Mouse (Mus musculus) heart, embryonic 16.5 days (tissue): ENCODE data around the gene Sft2d1. TPM values are rescaled to one million over a fixed set of nuclear protein-coding genes. Genes with fewer than 3 reads are reported as not detected.
"Not testable (repeated sequence)": the region's sequence is repeated elsewhere in the genome, so short reads cannot be mapped to it uniquely, and the experiment has no call there.

Experiments used
- ATAC-seq: fragments of 200-750 bp; cut with Nextera tagmentation; replicated peaks from 2 replicates; pipeline ENCODE4 v1.8.0; 2017; ENCODE audit warnings: moderate number of reproducible peaks; ENCODE audit not compliant: insufficient read depth, low FRiP score; ENCODE audit errors: extremely low read depth
- H3K27ac ChIP-seq: fragments of 300-500 bp; sonication (generic); 2 replicates; pipeline ENCODE4 v1.5.1; 2014; ENCODE audit warnings: mild to moderate bottlenecking, low read length, control low read depth, moderate library complexity
- H3K27me3 ChIP-seq: fragments of 300-500 bp; sonication (generic); 2 replicates; pipeline ENCODE4 v1.6.1; 2014; ENCODE audit warnings: low read length, mixed read lengths; ENCODE audit not compliant: control insufficient read depth, insufficient read depth
- H3K36me3 ChIP-seq: fragments of 300-500 bp; sonication (generic); 2 replicates; pipeline ENCODE4 v1.6.1; 2014; ENCODE audit not compliant: control insufficient read depth, insufficient read depth
- H3K4me1 ChIP-seq: fragments of 300-500 bp; sonication (generic); 2 replicates; pipeline ENCODE4 v1.6.1; 2014; ENCODE audit warnings: low read length, mixed read lengths; ENCODE audit not compliant: control insufficient read depth, insufficient read depth
- H3K4me2 ChIP-seq: fragments of 300-500 bp; sonication (generic); 2 replicates; pipeline ENCODE4 v1.6.1; 2014; ENCODE audit warnings: low read depth, mild to moderate bottlenecking, control low read depth, low read length
- H3K4me3 ChIP-seq: fragments of 300-500 bp; sonication (generic); 2 replicates; pipeline ENCODE4 v1.5.1; 2014; ENCODE audit warnings: mild to moderate bottlenecking, control low read depth, low read length
- H3K9ac ChIP-seq: fragments of 300-500 bp; sonication (generic); 2 replicates; pipeline ENCODE4 v1.6.1; 2014; ENCODE audit warnings: low read length, control low read depth
- H3K9me3 ChIP-seq: fragments of 300-500 bp; sonication (generic); replicated peaks from 2 replicates; pipeline ENCODE4 v1.6.1; 2016; ENCODE audit warnings: low read length; ENCODE audit not compliant: control insufficient read depth
- WGBS: fragments of 180-500 bp; shearing (Covaris S2); extraction: QIAGEN DNeasy Blood & Tissue Kit; methylation state at CpG from one replicate; pipeline ENCODE4 v1.1.7; 2014; 5-methylcytosine and 5-hydroxymethylcytosine counted together
- polyA plus RNA-seq: library from polyadenylated mRNA; unstranded; fragments of >200 nt; fragmentation: Nextera tagmentation; extraction: Ambion mirVana; gene quantifications from 2 replicates; pipeline ENCODE4 v1.2.1, GENCODE M21; 2015

Gene Sft2d1
- polyA plus RNA-seq, 1 experiment from 2014 or later: 53.6 TPM

DNA sequence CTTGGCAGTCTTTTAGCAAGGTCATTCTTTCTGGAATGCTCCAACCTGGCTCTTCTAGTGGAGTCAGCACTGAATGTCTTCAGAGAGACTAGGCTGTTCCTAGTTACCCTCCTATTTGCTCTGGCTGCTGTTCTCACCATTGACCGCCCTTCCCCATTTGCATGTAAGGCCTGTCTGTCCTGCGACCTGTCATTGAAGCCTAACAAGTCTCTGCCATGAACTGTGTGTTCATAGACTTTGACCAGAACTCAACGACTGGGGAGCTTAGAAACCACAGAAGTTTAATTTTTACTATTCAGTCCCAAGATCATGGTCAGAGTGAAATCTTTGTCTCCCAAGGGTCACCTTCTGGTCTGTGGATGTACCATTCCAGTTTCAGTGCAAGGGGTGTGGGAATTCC is 3.1 kb downstream of the Sft2d1 start:
- Histone ChIP-seq H3K4me2 (no peak overlapping the region), H3K4me3 (no peak overlapping the region), H3K36me3 (no peaks in the 10 kb centered on the region), H3K27me3 (no peaks in the 10 kb centered on the region), H3K9me3 (no peaks in the 10 kb centered on the region), H3K4me1 (peaks cover 3% of the 10 kb centered on the region), H3K27ac (no peak overlapping the region), H3K9ac (no peak overlapping the region)
- no peak for ATAC-seq
- WGBS: 91% methylated on average over 3 of the region's 3 CpGs

- H3K4me1 ChIP-seq: peaks cover 3% of the 10 kb centered on the region
- 65% methylated on average over 1 of the region's 1 CpGs for WGBS
- H3K4me3 ChIP-seq: no peak overlapping the region
- no peak overlapping the region for H3K27ac ChIP-seq
- H3K9ac ChIP-seq: no peak overlapping the region
- H3K9me3 ChIP-seq: no peaks in the 10 kb centered on the region
- no peaks in the 10 kb centered on the region for H3K27me3 ChIP-seq
- no peaks in the 10 kb centered on the region for H3K36me3 ChIP-seq
- no peak for ATAC-seq
- no peak overlapping the region for H3K4me2 ChIP-seq
These were observed 5.3 kb downstream of the Sft2d1 start for GRCm38 (mm10) chr17:8316251-8316650.

DNA sequence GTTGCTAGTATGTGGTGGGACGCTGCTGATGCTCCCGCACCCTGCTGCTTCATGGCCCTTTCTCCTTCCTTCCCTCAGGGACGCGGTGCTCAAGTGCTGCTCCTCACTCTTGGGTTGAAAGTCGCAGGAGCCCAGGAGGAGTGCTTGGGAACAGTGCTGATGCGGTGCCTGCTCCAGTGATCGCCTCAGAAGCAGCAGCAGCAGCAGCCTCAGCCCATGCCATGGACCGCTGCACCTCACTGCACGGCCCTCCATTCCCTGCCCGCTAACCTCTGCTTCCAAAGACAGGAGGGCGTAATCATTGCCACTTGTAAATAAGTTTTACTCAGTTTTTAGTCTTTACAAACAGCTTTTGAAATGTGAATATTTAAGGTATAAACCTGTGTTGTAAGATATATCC is 16.0 kb downstream of the Sft2d1 start:
- H3K36me3 ChIP-seq, H3K4me3 ChIP-seq, ATAC-seq, H3K9me3 ChIP-seq, H3K4me2 ChIP-seq, H3K27ac ChIP-seq, H3K4me1 ChIP-seq, H3K9ac ChIP-seq, H3K27me3 ChIP-seq: not testable (repeated sequence)
- WGBS: 93% methylated on average over 10 of the region's 11 CpGs

DNA sequence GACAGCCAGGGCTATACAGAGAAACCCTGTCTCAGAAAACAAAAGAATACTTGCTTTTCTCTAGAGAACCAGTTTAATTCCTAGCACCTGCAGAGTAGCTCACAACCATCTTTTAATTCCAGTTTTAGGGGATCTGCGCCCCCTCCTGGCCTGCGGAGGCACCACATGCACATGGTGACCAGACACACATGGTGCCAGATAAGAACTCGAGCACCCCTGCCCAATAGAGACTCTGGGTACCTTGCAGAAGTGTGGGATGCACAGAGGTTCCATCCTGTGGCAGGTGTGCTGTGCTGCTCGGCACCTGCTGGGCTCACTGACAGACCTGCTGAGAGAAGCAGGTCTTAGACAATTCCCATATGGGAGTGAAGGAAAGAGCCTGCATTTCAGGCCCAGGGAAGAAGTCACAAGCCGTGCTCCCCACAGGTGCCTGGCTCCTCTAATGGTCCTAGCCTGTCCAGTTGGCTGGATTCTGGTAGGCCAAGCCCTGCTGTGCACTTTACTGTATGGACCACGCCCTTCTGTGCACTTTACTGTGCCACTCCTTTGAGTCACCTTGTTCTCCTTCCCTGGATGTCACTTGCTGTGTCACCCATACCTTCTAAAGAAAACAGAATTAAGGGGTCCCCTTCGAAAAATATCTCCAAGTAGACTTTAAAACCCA is 17.7 kb downstream of the Sft2d1 start:
- Histone ChIP-seq H3K9ac (no peak overlapping the region), H3K36me3 (peaks cover 9% of the 10 kb centered on the region; the same call in 1 of the 2 replicates), H3K9me3 (no peaks in the 10 kb centered on the region), H3K27me3 (no peaks in the 10 kb centered on the region), H3K4me2 (no peak overlapping the region), H3K4me3 (no peak overlapping the region), H3K27ac (no peak overlapping the region), H3K4me1 (no peaks in the 10 kb centered on the region)
- no peak for ATAC-seq
- 73% methylated on average over 7 of the region's 7 CpGs for WGBS

DNA sequence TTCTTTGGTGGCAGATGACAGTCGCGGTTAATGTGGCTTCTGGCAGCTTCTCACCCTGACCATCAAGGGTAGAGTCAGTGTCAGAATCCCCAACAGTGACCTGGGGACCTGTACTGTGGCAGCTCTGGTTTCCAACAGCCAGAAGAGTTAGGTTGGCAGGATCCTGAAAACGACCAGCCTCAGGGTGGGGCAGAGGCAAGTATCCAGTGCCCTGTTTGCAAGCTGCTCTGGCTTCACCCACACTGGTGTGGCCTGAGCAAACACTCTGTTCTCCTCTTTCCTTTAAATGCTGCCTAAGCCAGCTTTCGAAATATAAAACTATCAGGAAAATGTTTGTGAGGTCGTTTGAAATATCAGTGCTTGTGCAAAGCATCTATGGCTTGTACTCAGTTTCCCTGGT is 19.7 kb downstream of the Sft2d1 start:
- WGBS: 54% methylated on average over 5 of the region's 5 CpGs
- H3K4me3 ChIP-seq: no peak overlapping the region
- H3K36me3 ChIP-seq: peaks cover 9% of the 10 kb centered on the region; the same call in 1 of the 2 replicates
- no peaks in the 10 kb centered on the region for H3K9me3 ChIP-seq
- no peak overlapping the region for H3K9ac ChIP-seq
- H3K27me3 ChIP-seq: no peaks in the 10 kb centered on the region
- H3K27ac ChIP-seq: no peak overlapping the region
- no peak for ATAC-seq
- H3K4me2 ChIP-seq: no peak overlapping the region
- H3K4me1 ChIP-seq: no peaks in the 10 kb centered on the region

GRCm38 (mm10) chr17:8337159-8337558 is 26.3 kb downstream of the Sft2d1 start, which contains the start of gene Prr18:
Gene Prr18 (plus strand): TSS chr17:8337459.
- not testable (repeated sequence) for H3K4me3 ChIP-seq, ATAC-seq, H3K4me2 ChIP-seq, H3K9me3 ChIP-seq, H3K9ac ChIP-seq, H3K27ac ChIP-seq, H3K36me3 ChIP-seq
- Histone ChIP-seq H3K4me1 (peaks cover 15% of the 10 kb centered on the region), H3K27me3 (peaks cover 37% of the 10 kb centered on the region)
- no CpG with 5 or more reads among the region's 5 CpGs for WGBS

GRCm38 (mm10) chr17:8339666-8340374 is 28.9 kb downstream of the Sft2d1 start:
- Histone ChIP-seq H3K27ac (no peak overlapping the region), H3K4me2 (peak overlapping the region; percentile 74), H3K27me3 (peaks cover 47% of the 10 kb centered on the region), H3K9me3 (no peaks in the 10 kb centered on the region), H3K9ac (0 out of 2 replicates have a peak overlapping the region, but pooled peaks have one; percentile 18), H3K4me1 (peaks cover 15% of the 10 kb centered on the region), H3K4me3 (peak overlapping the region; percentile 59), H3K36me3 (no peaks in the 10 kb centered on the region)
- no peak for ATAC-seq
- 24% methylated on average over 8 of the region's 8 CpGs for WGBS

GRCm38 (mm10) chr17:8340407-8341359 is 29.8 kb downstream of the Sft2d1 start:
- peak overlapping the region; percentile 18 for H3K9ac ChIP-seq
- H3K27me3 ChIP-seq: peaks cover 47% of the 10 kb centered on the region
- WGBS: under 1% methylated on average over 71 of the region's 92 CpGs
- no peak overlapping the region for H3K27ac ChIP-seq
- peaks cover 15% of the 10 kb centered on the region for H3K4me1 ChIP-seq
- H3K4me3 ChIP-seq: peak overlapping the region; percentile 59
- no peaks in the 10 kb centered on the region for H3K9me3 ChIP-seq
- H3K4me2 ChIP-seq: peak overlapping the region; percentile 74
- no peak; the same call in 1 of the 2 replicates for ATAC-seq
- H3K36me3 ChIP-seq: no peaks in the 10 kb centered on the region
